Mouse (Mus musculus): ENCODE data around the gene Dcaf4. TPM values are rescaled to one million over a fixed set of nuclear protein-coding genes. Genes with fewer than 3 reads are reported as not detected.

The Dcaf4 gene
- total RNA-seq, 2 experiments from 2014 or later, result 21.2 to 25.8 TPM

DNA sequence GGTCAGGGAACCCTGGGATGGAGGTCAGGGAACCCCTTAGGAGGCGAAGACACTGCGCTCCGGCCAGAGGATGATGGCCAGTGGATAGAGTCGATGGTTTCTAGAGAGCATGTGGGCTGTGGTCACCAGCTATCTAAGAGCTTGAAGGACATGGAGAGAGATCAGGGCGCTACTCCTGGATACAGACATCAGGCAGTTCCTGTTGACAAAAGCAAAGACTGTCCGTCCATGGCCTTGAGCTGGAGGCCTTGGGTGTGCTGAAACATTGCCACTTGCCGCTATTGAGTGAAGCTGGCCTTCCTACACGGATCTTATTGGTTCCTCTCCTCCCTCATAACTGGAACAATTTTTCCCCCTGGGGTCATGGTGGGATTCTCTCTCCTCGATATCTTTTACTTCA, 26.1 kb upstream of the Dcaf4 start:
- DNase-seq, result no peak
- intact Hi-C loops (cut with DNase I; ENCODE audit: low total_unique reads), result no loop called here

DNA sequence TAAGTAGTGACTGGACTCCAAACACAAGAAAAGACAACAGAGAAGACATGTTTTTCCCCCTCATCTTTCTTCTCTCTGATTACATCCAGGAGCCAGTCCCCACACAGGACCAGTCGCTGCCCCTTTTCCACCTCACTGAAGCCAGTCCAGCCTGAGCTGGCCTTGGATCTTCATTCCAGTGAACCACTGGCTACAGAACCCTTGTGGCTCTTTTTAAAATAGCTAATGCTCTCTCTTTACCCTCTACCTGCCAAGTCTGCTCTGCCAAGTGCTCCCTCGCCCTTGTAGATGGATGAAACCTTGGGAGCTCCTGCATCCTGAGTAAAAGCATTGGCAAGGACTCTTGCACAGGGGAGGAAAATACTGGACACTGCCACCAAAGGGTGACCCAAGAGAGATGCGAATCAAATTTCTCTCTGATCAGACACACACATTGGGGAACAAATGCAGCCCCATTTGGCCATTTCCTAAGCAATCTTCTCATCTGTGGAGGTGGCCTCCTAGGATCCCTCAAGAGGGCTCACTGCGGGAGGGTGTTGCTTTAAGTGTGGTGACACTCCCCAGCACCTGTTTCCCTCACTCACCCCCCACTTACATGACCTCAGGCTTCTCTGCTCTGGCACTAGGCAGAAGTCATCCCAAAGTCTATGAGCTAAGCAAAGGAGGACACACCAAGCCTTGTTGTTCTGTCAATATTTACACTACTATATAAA, 24.9 kb upstream of the Dcaf4 start:
- peak; percentile 29 for DNase-seq
- intact Hi-C loops (cut with DNase I; ENCODE audit: low total_unique reads), result no loop called here

DNA sequence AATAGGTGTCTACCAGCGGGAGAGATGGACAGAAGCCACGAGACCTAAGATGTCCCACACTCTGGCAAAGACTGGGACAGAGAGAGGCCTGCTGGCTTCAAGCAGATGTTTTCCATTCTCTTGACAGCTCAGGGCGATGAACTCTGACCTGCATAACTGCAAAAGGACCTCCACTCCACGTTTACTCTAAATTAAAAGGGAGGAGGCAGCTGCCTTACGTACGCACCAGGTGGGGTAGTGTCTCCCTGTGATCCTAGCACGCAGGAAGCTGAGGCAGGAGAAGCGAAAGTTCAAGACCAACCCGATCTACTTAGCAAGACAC, 24.3 kb upstream of the Dcaf4 start:
- intact Hi-C loops (cut with DNase I; ENCODE audit: low total_unique reads), result no loop called here
- no peak for DNase-seq

DNA sequence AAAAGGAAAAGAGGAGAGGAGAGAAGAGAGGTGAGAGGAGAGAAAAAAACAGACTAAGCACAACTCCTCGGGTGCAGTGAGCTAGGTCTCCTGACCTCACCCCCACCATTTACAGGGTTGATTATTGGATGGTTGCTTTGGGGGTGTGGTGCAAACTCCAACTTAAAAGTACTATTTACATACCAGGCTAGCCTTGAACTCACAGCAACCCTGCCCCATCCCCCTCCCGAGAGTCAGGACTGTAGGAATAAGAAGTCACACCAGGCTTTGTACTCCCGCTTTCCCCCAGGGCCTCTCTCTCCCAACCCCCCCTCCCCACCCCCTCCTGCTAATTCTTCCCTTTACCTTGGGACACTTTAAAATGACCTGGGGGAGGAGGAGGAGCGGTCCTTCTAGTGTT, 23.9 kb upstream of the Dcaf4 start:
- no peak for DNase-seq
- intact Hi-C loops (cut with DNase I; ENCODE audit: low total_unique reads), result no loop called here

DNA sequence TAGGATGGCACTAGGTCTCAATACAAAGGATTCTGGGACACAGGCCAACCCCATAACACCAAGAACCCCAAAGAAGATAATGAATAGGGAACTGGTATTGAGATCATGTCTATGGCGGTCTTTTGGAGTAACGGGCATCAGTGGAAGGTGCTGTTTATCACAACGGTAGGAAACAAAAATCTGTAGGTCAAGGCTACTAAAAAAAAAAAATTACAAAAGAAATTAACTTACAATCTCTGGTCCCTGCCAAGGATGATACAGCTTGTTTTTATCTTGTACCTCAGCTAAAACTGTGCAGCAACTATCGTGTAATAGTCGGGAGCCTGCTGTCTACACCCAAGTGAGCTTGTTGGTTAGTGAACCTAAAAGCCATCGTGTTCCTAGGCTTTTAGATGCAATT, 23.5 kb upstream of the Dcaf4 start:
- intact Hi-C loops (cut with DNase I; ENCODE audit: low total_unique reads), result no loop called here
- no peak for DNase-seq

DNA sequence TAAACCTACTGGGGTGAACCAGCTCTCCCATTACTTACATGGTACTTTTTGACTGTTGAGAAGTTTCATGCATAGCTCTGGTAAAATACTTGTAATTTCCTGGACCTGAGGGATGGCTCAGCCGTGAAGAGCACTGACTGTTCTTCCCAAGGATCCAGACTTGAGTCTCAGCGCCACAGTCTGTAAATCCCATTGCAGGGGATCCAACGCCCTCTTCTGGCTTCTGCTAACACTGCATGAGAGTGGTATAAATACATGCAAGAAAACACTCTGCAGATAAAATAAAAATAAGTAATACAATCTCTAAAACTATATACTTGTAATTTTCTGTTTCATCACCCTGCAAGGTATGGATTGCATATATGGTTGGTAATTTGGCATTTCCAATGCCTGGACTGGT, 22.3 kb upstream of the Dcaf4 start:
- intact Hi-C loops (cut with DNase I; ENCODE audit: low total_unique reads), result no loop called here
- DNase-seq, result no peak

DNA sequence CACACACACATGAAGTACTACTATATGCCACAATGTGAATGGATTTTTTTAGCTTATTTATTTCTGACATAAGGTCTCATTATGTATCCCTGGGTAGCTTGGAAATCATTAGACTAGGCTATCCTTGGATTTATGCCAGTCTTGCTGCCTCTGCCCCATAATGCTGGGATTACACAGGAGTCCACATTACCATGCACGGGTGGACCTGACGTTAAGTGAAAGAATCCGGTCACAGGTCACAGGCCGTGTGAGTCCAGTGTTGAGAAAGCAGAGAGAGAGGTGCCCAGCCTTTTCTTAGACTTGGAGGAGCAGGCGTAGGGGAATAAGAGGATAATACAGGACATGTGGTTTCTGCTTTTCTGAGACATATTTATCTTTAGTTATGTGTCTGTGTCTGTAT, 21.0 kb upstream of the Dcaf4 start:
- DNase-seq, result no peak
- intact Hi-C loops (cut with DNase I; ENCODE audit: low total_unique reads), result no loop called here

DNA sequence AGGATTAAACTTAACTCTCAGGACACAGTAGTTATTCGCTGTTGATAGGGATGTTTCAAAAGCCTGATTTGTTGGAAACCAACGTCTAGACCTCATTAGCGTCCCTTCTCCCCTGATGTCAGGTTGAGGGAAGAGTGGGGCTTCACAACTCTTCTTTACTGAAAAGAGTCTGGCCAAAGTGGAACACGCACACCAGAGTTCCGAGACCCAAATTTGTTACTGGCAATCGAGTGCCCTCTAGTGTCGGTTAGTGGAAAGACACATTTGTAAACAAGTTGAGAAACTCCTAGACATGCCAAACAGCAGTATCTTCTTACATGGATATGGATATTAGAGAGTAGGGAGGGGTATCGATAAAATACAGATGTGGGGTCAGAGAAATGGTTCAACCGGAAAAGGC, 18.1 kb upstream of the Dcaf4 start:
- intact Hi-C loops (cut with DNase I; ENCODE audit: low total_unique reads), result loop anchor here (2.0 kb wide), 1 partner anchor 387 kb away; no protein-coding TSS in a partner anchor
- peak; percentile 37 for DNase-seq

DNA sequence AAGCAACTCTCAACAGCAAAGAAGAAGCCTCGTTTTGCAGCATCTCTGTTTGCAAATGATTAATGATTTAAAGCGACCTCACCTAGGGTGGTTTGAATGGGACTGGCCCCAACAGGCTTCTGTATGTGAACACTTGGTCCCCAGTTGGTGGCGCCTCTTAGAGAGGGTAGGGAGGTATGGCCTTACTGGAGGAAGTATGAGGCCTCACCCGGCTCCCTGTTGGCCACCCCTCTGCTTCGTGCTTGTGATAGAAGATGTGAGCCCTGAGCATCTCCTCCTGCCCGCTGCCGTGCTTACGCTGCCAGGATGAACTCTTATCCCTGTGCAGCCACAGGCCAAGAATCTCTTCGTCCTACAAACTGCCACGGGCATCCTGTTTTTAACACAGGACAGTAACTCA, 13.7 kb upstream of the Dcaf4 start:
- intact Hi-C loops (cut with DNase I; ENCODE audit: low total_unique reads), result no loop called here
- no peak for DNase-seq

DNA sequence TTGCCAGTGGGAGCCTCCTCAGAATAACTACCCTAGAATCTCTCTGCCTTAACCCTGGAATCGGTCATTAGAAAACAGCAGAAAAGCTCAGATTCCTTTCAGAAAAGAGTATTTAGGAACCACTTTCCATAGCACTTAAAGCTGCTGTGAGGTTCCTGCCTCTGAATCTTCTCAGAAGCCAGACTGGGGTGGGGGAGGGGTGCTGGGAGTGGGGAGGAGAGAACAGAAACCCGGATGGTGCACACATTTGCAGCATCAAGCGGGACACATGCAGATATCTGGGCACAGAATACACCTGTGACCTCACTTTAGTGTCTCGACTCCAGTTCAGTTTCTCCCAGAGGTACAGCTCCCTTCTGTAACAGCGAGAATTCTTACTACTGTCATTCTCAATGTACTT, 9.7 kb upstream of the Dcaf4 start:
- no peak for DNase-seq
- intact Hi-C loops (cut with DNase I; ENCODE audit: low total_unique reads), result no loop called here

DNA sequence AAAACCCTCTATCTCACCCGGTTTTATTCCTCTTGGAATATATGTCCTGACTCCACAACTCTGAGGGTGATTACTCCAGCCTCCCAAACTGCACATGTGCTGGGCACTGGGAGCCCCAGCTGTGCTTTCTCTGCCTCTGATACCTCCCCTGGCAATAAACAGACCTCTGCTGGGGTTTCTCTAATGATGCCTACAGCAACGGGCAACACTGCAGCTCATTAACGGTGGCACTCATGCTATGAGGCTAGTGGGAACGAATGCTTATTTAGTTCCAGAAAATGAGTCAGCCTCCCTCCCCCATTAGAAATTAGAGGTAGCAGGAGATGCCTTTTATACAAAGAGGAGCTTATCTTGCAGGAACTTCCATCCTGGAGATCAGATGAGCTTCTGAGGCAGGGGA, 7.5 kb upstream of the Dcaf4 start:
- DNase-seq, result no peak
- intact Hi-C loops (cut with DNase I; ENCODE audit: low total_unique reads), result no loop called here

DNA sequence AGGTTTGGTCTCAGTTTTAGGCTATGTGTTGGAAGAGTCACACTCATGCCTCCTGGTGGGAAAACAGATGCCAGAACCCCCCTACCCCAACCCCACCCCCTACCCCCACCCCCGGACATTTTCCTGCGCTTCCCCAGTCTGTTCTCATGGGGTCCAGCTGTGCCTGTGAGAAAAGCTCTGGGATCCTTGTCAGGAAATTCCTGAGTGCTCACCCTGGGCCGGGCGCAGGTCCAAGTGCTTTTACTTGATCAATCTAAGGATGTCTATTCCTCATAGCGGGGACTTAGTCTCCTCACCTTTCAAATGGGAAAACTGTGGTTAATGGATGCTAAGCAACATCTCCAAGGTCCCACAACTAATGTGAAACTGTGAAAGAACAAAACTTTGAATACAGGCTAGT, 7.1 kb upstream of the Dcaf4 start:
- DNase-seq, result no peak
- intact Hi-C loops (cut with DNase I; ENCODE audit: low total_unique reads), result no loop called here

DNA sequence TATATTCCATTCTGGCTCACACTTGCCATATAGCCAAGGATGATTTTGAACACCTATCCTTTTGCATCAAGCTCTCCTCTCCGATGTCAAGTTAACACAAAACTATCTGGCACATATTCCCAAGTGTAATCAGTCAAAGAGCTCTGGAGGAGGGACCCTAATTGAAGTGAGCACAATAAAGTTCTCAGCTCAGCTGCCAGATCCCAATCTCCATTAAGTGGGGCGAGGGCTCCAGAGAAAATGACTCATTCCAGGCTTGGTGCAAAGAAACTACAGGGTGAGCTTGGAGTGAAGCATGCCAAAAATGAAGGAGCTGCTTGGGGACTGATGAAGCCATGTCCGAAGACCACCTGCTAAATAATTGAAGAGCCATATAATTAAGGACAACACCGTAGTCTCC, 6.0 kb upstream of the Dcaf4 start:
- intact Hi-C loops (cut with DNase I; ENCODE audit: low total_unique reads), result no loop called here
- DNase-seq, result no peak

DNA sequence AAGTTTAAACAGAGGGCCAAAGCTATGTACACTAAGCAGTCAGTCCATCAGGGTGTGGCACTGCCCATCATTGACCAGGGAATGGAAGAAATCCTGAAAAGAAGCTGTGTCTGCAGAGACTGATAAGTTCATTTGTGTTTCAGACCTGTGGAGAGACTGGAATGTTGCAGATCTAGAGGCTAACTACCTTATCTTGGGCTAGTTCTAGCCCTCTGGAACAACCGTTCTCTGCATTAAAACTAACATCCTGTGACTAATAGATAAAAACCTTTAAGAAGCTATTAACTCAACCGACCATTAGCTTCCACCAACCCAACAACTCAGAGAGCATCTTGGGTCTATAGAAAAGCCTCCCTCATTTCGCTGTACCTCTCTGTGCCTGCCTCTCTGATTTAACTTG, 2.7 kb upstream of the Dcaf4 start:
- intact Hi-C loops (cut with DNase I; ENCODE audit: low total_unique reads), result no loop called here
- DNase-seq, result no peak

DNA sequence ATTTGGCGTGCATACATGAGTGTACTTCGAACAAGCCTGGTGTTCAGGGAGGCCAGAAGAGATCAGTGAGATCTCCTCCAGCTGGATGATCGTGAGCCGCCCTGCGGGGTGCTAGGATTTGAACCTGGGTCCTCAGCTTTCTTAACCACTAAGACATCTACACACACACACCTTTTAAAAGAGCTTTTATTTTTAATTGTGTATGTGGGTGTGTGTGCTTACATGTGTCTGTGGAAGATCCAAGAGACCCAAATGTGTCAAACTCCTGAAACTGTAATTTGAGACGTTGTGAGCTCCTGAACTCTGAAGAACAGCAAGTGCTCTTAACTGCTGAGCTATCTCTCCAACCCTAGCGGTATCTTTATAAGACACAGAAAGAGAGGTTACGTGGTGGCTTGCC, 817 bp downstream of the Dcaf4 start:
- intact Hi-C loops (cut with DNase I; ENCODE audit: low total_unique reads), result no loop called here
- DNase-seq, result no peak

DNA sequence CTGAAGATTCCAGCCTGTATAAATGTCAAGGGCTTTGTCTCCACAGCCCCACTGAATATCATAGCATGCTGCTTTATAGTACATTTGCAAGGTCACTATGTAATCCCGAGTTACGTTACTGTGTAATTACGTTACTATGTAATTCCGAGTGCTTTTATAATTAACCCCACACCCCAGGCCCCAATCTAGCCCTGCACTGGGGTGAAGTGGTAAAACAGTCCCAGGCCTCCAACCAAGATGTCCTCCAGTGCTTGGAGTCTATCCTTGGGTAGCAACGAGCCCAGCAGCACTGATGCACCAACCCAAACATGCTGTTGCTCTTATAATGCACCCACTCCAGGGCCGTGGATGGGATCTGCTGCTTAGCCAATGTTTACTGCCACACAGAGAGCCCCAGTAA, 2.8 kb downstream of the Dcaf4 start:
- no peak for DNase-seq
- intact Hi-C loops (cut with DNase I; ENCODE audit: low total_unique reads), result no loop called here

DNA sequence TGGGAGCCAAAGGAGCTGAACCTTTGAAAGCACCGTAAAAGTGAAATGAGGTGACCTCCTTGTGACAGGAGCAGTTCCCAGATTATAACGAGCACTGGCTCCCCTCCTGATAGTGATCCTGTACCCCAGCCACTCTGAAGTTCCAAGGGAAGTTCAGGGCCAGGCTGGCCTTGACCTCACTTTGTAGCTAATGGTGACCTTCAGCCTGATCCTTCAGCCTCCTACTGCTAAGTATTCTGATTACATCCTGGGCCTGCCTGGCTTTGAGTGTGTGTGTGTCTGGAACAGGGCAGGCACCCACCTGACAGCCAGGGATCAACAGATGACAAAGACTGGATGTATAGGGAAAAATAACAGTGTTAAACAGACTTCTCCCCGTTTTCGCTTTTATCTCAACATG, 3.6 kb downstream of the Dcaf4 start:
- DNase-seq, result no peak
- intact Hi-C loops (cut with DNase I; ENCODE audit: low total_unique reads), result no loop called here

DNA sequence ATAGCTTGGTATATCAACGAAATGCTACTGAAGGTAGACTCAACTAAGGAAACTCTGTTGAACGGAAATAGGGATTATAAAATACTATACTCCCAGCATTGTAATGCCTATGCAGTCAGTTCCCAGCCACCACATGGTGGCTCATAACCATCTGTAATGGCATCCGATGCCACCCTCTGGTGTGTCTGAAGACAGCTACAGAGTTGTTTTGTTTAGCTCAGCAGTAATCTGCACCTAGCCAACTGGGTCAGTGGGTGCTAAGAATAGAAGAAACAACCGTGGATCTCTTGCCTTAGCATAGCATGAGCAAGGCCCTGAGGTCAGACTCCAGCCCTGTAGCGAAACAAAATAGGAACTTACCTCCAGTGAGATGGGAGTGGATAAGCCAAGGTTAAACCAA, 4.1 kb downstream of the Dcaf4 start:
- no peak for DNase-seq
- intact Hi-C loops (cut with DNase I; ENCODE audit: low total_unique reads), result no loop called here

DNA sequence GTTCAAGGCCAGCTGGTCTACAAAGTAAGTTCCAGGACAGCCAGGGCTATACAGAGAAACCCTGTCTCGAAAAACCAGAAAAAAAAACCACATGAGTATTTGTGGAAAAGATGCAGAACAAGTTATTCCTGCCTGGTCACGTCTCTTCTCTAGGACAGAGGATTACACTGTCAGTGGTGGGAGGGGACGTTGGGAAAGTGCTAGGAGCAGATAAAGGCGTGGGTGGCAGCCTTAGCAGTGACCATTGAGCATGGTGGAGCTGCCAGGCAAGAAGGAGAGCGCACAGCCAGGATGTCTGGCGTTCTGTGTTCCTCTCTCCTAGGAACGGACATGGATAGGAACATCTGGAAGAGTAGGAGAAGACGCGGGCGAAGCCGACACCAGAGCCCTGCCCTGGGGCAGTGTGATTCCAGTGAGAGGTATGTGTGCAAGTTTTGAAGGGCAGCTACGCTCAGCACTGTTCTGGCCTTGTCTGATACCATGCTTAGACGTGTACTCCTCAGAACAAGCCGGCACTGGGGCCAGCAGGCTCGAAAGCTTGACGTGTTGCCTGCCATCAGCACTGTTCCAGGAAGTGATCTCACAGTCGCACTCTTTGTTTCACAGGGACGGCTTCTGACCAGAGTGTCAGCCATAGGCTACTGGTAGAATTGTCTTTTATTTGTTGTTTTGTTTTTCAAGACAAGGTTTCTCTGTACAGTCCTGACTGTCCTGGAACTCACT, 5.7 kb downstream of the Dcaf4 start:
- intact Hi-C loops (cut with DNase I; ENCODE audit: low total_unique reads), result no loop called here
- DNase-seq, result no peak

DNA sequence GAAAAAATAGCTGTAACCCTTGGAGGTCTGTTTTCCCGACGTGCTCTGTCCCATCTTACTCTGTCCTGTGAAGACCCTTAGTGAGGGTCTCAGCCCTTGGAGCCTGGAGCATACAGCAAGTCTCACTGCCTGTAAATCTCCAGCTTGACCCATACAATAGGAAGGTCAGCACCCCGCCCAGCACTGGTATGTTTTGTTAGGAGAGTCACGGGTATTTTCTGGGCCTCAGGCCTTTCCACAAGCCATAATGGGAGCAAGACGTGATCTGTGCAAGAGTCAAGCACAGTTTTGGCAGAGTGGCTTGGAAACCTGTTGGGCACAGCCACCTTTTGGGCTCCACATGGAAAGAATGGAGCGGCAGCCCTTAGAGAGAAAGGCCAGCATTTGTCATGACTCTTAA, 7.5 kb downstream of the Dcaf4 start:
- intact Hi-C loops (cut with DNase I; ENCODE audit: low total_unique reads), result no loop called here

DNA sequence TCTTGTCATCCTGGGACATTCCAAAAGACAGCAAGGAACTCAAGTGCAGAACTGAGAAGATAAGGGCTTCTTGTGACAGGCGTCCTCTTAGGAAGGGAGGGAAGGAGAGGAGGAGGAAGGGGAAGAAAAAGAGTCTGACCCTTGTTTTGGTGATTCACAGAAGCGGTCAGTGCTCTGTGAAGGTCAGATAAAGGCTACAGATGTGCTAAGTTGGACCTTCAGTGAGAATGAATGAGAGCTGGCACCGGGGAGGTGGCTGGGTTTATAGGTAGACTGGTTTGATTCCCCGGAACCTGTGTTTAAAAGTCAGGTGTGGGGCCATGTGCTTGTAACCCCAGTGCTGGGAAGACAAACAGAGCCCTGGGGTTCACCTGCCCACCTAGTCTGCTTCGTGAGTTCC, 8.4 kb downstream of the Dcaf4 start:
- intact Hi-C loops (cut with DNase I; ENCODE audit: low total_unique reads), result no loop called here
- no peak for DNase-seq

More for the DNA sequence above, 7.5 kb downstream of the Dcaf4 start:
- no peak for DNase-seq

DNA sequence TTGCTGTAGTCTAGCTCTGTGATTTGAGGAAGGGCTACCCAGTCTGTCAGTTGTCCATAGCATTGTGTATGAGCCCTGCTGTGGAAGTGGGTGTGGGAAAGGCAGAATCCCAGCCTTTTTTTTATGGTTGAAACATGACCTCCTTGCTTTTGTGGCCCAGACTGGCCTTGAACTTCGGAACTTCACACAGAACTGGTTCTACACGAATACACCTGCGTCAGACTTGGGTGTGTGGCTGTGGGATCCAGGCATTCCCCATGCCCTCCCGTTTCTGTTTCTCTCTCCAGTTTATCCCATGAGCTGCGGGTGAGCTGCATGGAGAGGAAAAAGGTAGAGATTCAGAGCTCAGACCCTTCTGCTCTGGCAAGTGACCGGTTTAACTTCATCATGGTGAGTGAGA, 11.7 kb downstream of the Dcaf4 start:
- no peak for DNase-seq
- intact Hi-C loops (cut with DNase I; ENCODE audit: low total_unique reads), result no loop called here

All from gastrocnemius, postnatal 14 days (tissue).